Mouse (Mus musculus) cortical plate, adult 2 months (tissue): ENCODE measurements around the gene Zfp846.

ENCODE experiments used
- CTCF ChIP-seq: fragments of 200-500 bp; IDR thresholded peaks from 2 replicates; pipeline ENCODE4 v1.5.1; 2011; ENCODE audit warnings: mild to moderate bottlenecking, control low read depth, low read length; ENCODE audit not compliant: insufficient read depth; ENCODE audit errors: extremely low read depth
- POLR2A ChIP-seq: fragments of 200-500 bp; IDR thresholded peaks from 2 replicates; pipeline ENCODE4 v1.6.1; 2011; ENCODE audit warnings: mild to moderate bottlenecking, low read length, control low read depth; ENCODE audit not compliant: insufficient read depth; ENCODE audit errors: extremely low read depth

- TF ChIP-seq CTCF = no peak
- TF ChIP-seq POLR2A = peak; percentile 41; the same call in 1 of the 2 replicates
Observed at GRCm38 (mm10) chr9:20642896-20643466, 61.9 kb downstream of the Zfp846 start.
